Mouse (Mus musculus): ENCODE results near the gene Kdm2b.
A peak's percentile ranks its signal among the peaks of the same experiment; 100 is the strongest.

Kdm2b gene

GRCm38 (mm10) chr5:122849521-122850318 is 139.9 kb downstream of the Kdm2b start, which contains the start of gene Rnf34:
Gene Rnf34, plus strand, starts transcription at chr5:122850048.
- DNase-seq (ENCODE audit: low read depth, low spot score), result peak; percentile 93

GRCm38 (mm10) chr5:122843799-122844198 is 145.8 kb downstream of the Kdm2b start:
- no peak for DNase-seq (ENCODE audit: low read depth, low spot score)

- no peak for DNase-seq (ENCODE audit: low read depth, low spot score)
Measured at GRCm38 (mm10) chr5:122841126-122841525, 148.5 kb downstream of the Kdm2b start.

- DNase-seq (ENCODE audit: low read depth, low spot score), result no peak
Measured at GRCm38 (mm10) chr5:122832996-122833395, 156.6 kb downstream of the Kdm2b start.

GRCm38 (mm10) chr5:122832536-122832935 is 157.1 kb downstream of the Kdm2b start:
- DNase-seq (ENCODE audit: low read depth, low spot score), result no peak

DNA sequence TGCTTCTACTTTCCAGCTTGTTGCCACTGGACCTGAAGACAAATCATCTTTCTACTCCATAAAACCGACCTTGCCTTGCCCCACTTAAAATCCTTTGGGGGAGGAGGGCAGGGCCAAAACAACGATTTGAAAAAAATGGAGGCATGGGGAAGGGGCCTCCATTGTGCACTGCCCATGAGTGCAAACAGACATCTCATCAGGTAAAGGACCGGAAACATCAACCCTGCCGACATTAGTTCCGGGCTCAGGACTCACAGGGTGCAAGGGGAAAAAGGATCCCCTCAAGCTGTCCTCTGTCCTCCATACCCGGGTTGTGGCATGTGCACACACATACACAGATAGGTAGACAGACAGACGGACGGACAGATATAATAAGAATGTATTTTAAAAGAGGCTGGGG is 164.5 kb downstream of the Kdm2b start:
- peak; percentile 42 for DNase-seq (ENCODE audit: low read depth, low spot score)

- no peak for DNase-seq (ENCODE audit: low read depth, low spot score)
Measured at GRCm38 (mm10) chr5:122824450-122824849, 165.2 kb downstream of the Kdm2b start.

GRCm38 (mm10) chr5:122823976-122824375 is 165.6 kb downstream of the Kdm2b start:
- peak; percentile 29 for DNase-seq (ENCODE audit: low read depth, low spot score)

DNA sequence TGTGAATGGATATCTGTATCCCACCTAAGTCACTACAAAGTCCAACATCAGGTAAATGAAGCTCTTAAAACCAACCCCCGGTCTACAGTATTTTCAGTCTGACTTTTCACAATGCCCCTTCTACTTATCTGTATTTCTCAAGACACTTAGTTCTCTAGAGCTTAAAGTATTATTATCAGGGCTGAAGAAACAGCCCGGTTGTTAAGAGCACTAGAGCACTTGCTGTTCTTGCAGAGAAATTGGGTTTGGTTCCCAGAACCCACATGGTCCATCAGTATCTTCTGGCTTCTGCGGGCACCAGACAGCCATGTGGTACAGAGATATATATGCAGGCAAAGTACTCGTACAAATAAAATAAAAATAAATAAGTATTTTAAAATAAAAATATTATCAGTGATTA is 167.2 kb downstream of the Kdm2b start:
- no peak for DNase-seq (ENCODE audit: low read depth, low spot score)

- DNase-seq (ENCODE audit: low read depth, low spot score), result no peak
Measured at GRCm38 (mm10) chr5:122821524-122821885, 168.1 kb downstream of the Kdm2b start.

- peak; percentile 90 for DNase-seq (ENCODE audit: low read depth, low spot score)
Measured at GRCm38 (mm10) chr5:122820777-122821523, 168.7 kb downstream of the Kdm2b start, which contains the start of gene Anapc5. Gene Anapc5, minus strand, starts transcription at chr5:122821339.

Measured in WW6 (cell line).